Mouse (Mus musculus): ENCODE measurements around the gene Amph. TPM values are rescaled to one million over a fixed set of nuclear protein-coding genes. Genes with fewer than 3 reads are reported as not detected.

Amph gene
- polyA plus RNA-seq, 1 experiment: 158 TPM

- H3K27ac ChIP-seq (ENCODE audit: insufficient read depth, low read length): no peak overlapping the region
These were observed 246.8 kb downstream of the Amph start for GRCm38 (mm10) chr13:19194803-19195202.

GRCm38 (mm10) chr13:19195456-19195855, 247.5 kb downstream of the Amph start:
- TF ChIP-seq CTCF (IDR thresholded peaks at IDR 0.05; ENCODE audit: extremely low read depth, insufficient read depth, low read length) (no peak), POLR2A (IDR thresholded peaks at IDR 0.05; ENCODE audit: extremely low read depth, insufficient read depth, low read length) (no peak)
- Histone ChIP-seq H3K4me1 (ENCODE audit: control insufficient read depth, insufficient read depth, low read length) (no peaks in the 10 kb centered on the region), H3K27ac (ENCODE audit: insufficient read depth, low read length) (no peak overlapping the region), H3K4me3 (ENCODE audit: insufficient read depth, low read length) (no peak overlapping the region)

More at GRCm38 (mm10) chr13:19194803-19195202, 246.8 kb downstream of the Amph start:
- Histone ChIP-seq H3K4me1 (ENCODE audit: control insufficient read depth, insufficient read depth, low read length) (no peaks in the 10 kb centered on the region), H3K4me3 (ENCODE audit: insufficient read depth, low read length) (no peak overlapping the region)
- no peak for TF ChIP-seq POLR2A (IDR thresholded peaks at IDR 0.05; ENCODE audit: extremely low read depth, insufficient read depth, low read length)
- TF ChIP-seq CTCF (IDR thresholded peaks at IDR 0.05; ENCODE audit: extremely low read depth, insufficient read depth, low read length): no peak

Other genes starting within 250 kb of the Amph start
- gene Vps41, start 230.9 kb upstream of the Amph start, polyA plus RNA-seq (2012; rRNA removed): 118 and 122 TPM in 2 replicates

Data from cortical plate, adult 2 months (tissue).